Mouse (Mus musculus) hindbrain, embryonic 14.5 days (tissue): ENCODE measurements around the gene Fam227a. TPM values are rescaled to one million over a fixed set of nuclear protein-coding genes. Genes with fewer than 3 reads are reported as not detected.
"Not testable (repeated sequence)": the region's sequence is repeated elsewhere in the genome, so short reads cannot be mapped to it uniquely, and the experiment has no call there.

ENCODE experiments used
- ATAC-seq: fragments of 200-750 bp; cut with Nextera tagmentation; 2 replicates; pipeline ENCODE4 v1.8.0; 2017; ENCODE audit warnings: moderate number of reproducible peaks, mild to moderate bottlenecking, moderate TSS enrichment, moderate library complexity; ENCODE audit not compliant: low FRiP score
- DNase-seq: peaks from one replicate; pipeline ENCODE4 v3.0.0-alpha.2; 2015; ENCODE audit warnings: low spot score
- H3K27ac ChIP-seq: fragments of 300-500 bp; sonication (generic); 2 replicates; pipeline ENCODE4 v1.5.1; 2014; ENCODE audit warnings: mild to moderate bottlenecking, moderate library complexity
- H3K27me3 ChIP-seq: fragments of 300-500 bp; sonication (generic); 2 replicates; pipeline ENCODE4 v1.6.1; 2014; ENCODE audit warnings: mild to moderate bottlenecking, low read length, mixed read lengths; ENCODE audit not compliant: control insufficient read depth, insufficient read depth
- H3K36me3 ChIP-seq: fragments of 300-500 bp; sonication (generic); replicated peaks from 2 replicates; pipeline ENCODE4 v1.6.1; 2014; ENCODE audit not compliant: control insufficient read depth, insufficient read depth
- H3K4me1 ChIP-seq: fragments of 300-500 bp; sonication (generic); replicated peaks from 2 replicates; pipeline ENCODE4 v1.6.1; 2014; ENCODE audit warnings: antibody characterized with exemption, low read length, mixed read lengths; ENCODE audit not compliant: control insufficient read depth, insufficient read depth
- H3K4me2 ChIP-seq: fragments of 300-500 bp; sonication (generic); replicated peaks from 2 replicates; pipeline ENCODE4 v1.6.1; 2014; ENCODE audit warnings: mild to moderate bottlenecking, moderate library complexity
- H3K4me3 ChIP-seq: fragments of 300-500 bp; sonication (generic); replicated peaks from 2 replicates; pipeline ENCODE4 v1.5.1; 2014; ENCODE audit warnings: mild to moderate bottlenecking, low read length
- H3K9ac ChIP-seq: fragments of 300-500 bp; sonication (generic); 2 replicates; pipeline ENCODE4 v1.6.1; 2014
- H3K9me3 ChIP-seq: fragments of 300-500 bp; sonication (generic); 2 replicates; pipeline ENCODE4 v1.6.1; 2016; ENCODE audit warnings: low read length; ENCODE audit not compliant: control insufficient read depth
- WGBS: fragments of 180-500 bp; shearing (Covaris S2); extraction: QIAGEN DNeasy Blood & Tissue Kit; methylation state at CpG from one replicate; pipeline ENCODE4 v1.1.7; 2014; 5-methylcytosine and 5-hydroxymethylcytosine counted together
- polyA plus RNA-seq: library from polyadenylated mRNA; unstranded; fragments of >200 nt; fragmentation: Nextera tagmentation; extraction: Ambion mirVana; gene quantifications from 2 replicates; pipeline ENCODE4 v1.2.1, GENCODE M21; 2014

Gene Fam227a
- polyA plus RNA-seq, 1 experiment from 2014 or later, result 7.6 TPM

- no peaks in the 10 kb centered on the region for H3K9me3 ChIP-seq
- peak overlapping the region; percentile 91 for H3K4me3 ChIP-seq
- H3K27ac ChIP-seq, result no peak overlapping the region
- H3K4me1 ChIP-seq, result peaks cover 50% of the 10 kb centered on the region
- peak overlapping the region; percentile 94 for H3K4me2 ChIP-seq
- 17% methylated on average over 15 of the region's 15 CpGs for WGBS
- H3K9ac ChIP-seq, result peak overlapping the region; percentile 94
- H3K36me3 ChIP-seq, result no peaks in the 10 kb centered on the region
- ATAC-seq, result no peak
- no peaks in the 10 kb centered on the region for H3K27me3 ChIP-seq
- no peak for DNase-seq
These were observed 27.5 kb upstream of the Fam227a start for GRCm38 (mm10) chr15:79686046-79686869.

GRCm38 (mm10) chr15:79685141-79685641 is 26.4 kb upstream of the Fam227a start:
- ATAC-seq (no peak), DNase-seq (no peak)
- Histone ChIP-seq H3K9me3 (no peaks in the 10 kb centered on the region), H3K9ac (peak overlapping the region; percentile 94), H3K27me3 (no peaks in the 10 kb centered on the region), H3K4me1 (peaks cover 50% of the 10 kb centered on the region), H3K36me3 (no peaks in the 10 kb centered on the region), H3K27ac (no peak overlapping the region), H3K4me3 (peak overlapping the region; percentile 91), H3K4me2 (peak overlapping the region; percentile 94)
- WGBS, result 52% methylated on average over 6 of the region's 6 CpGs

GRCm38 (mm10) chr15:79684616-79685015 is 25.9 kb upstream of the Fam227a start:
- Histone ChIP-seq H3K27ac (no peak overlapping the region), H3K27me3 (no peaks in the 10 kb centered on the region), H3K4me3 (peak overlapping the region; percentile 91), H3K9me3 (no peaks in the 10 kb centered on the region), H3K4me1 (peaks cover 50% of the 10 kb centered on the region), H3K9ac (peak overlapping the region; percentile 94), H3K4me2 (peak overlapping the region; percentile 94), H3K36me3 (no peaks in the 10 kb centered on the region)
- 83% methylated on average over 6 of the region's 6 CpGs for WGBS
- DNase-seq (no peak), ATAC-seq (no peak)

DNA sequence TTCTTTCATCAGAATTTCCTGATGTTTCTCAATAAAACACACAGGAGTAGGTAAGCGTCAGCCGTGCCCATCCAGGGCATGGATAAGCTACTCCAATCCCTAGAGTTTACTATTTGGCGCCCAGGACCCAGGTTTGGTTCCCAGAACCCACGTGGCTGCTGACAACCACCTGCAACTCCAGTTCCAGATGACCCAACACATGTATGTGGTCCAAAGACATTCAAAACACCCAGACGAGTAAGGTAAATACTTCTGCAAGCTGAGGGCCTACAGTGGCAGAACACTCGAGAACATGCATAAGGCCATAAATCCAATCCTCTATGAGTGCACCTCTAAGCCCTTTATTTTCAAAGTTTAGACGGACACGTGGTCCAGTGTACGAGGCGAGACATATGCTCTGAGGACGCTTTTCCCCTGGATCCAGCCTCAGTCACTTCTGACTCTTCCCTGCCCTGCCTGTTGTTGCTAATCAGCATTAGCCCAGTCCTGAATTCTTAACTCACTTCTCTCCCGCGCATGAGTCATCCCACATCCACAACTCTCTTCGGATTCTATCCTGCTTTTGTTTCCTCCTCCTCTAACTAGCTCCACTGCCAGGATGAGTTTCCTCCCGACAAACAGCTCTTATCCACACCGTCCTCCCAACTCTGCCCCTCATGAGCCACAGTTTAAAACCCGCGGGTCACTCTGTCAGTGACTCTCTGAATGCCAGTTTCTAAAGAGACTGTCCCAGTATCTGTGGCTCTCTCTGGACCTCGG is 25.1 kb upstream of the Fam227a start:
- DNase-seq, result no peak
- peaks cover 50% of the 10 kb centered on the region for H3K4me1 ChIP-seq
- 79% methylated on average over 19 of the region's 19 CpGs for WGBS
- no peak for ATAC-seq
- H3K9ac ChIP-seq, result peak overlapping the region; percentile 94; the same call in 1 of the 2 replicates
- H3K4me3 ChIP-seq, result peak overlapping the region; percentile 91; the same call in 1 of the 2 replicates
- no peaks in the 10 kb centered on the region for H3K36me3 ChIP-seq
- H3K27me3 ChIP-seq, result no peaks in the 10 kb centered on the region
- H3K4me2 ChIP-seq, result peak overlapping the region; percentile 94
- H3K27ac ChIP-seq, result no peak overlapping the region
- H3K9me3 ChIP-seq, result no peaks in the 10 kb centered on the region

GRCm38 (mm10) chr15:79683146-79683545 is 24.4 kb upstream of the Fam227a start:
- H3K4me2 ChIP-seq, result 0 out of 2 replicates have a peak overlapping the region, but pooled peaks have one; percentile 94
- peaks cover 45% of the 10 kb centered on the region for H3K4me1 ChIP-seq
- no peak for ATAC-seq
- H3K27me3 ChIP-seq, result no peaks in the 10 kb centered on the region
- H3K9ac ChIP-seq, result no peak overlapping the region
- no peaks in the 10 kb centered on the region for H3K9me3 ChIP-seq
- WGBS, result 94% methylated on average over 6 of the region's 6 CpGs
- DNase-seq, result no peak
- no peak overlapping the region for H3K4me3 ChIP-seq
- no peak overlapping the region for H3K27ac ChIP-seq
- H3K36me3 ChIP-seq, result no peaks in the 10 kb centered on the region

DNA sequence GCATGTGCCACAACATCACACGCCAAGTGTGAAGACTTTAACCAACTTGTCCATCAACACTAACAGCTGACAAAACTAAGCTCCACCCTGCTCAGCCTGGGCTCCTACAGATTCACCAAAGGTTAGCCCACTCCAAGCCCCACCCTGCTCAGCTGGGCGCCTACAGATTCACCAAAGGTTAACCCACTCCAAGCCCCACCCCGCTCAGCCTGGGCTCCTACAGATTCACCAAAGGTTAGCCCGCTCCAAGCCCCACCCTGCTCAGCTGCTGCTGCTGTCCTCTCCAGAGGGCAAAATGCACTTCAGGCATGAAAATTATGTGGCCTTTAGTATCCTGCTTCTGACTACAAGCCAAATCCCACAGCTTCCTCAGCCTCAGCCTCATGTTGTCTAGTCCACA is 23.2 kb upstream of the Fam227a start:
- H3K4me1 ChIP-seq, result peaks cover 45% of the 10 kb centered on the region
- peaks cover 3% of the 10 kb centered on the region; the same call in 1 of the 2 replicates for H3K36me3 ChIP-seq
- H3K9me3 ChIP-seq, result no peaks in the 10 kb centered on the region
- H3K4me2 ChIP-seq, result no peak overlapping the region
- no peak overlapping the region for H3K9ac ChIP-seq
- DNase-seq (no peak), ATAC-seq (no peak)
- H3K27me3 ChIP-seq, result no peaks in the 10 kb centered on the region
- H3K4me3 ChIP-seq, result no peak overlapping the region
- WGBS, result 83% methylated on average over 4 of the region's 4 CpGs
- no peak overlapping the region for H3K27ac ChIP-seq

DNA sequence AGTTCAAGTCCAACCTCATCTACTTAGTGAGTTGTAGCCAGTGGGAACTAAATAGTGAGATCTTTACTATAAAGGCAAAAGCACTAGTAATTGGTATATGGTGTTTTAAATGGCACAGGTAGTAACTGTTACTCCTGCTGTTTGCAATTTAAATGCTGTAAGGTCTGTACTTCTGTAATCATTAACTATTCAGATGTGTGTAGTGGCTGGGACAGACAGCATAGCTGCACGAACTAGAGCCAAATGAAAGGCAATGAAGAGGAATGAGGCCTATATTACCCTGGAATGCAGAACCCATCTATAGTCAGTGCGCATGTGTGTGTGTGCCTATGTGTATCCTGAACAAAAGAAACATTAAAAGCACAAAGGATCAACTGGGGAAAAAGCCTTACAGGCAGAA is 19.2 kb upstream of the Fam227a start:
- H3K4me3 ChIP-seq, result no peak overlapping the region
- no peak overlapping the region for H3K9ac ChIP-seq
- peaks cover 9% of the 10 kb centered on the region; the same call in 1 of the 2 replicates for H3K4me1 ChIP-seq
- no peaks in the 10 kb centered on the region for H3K27me3 ChIP-seq
- no peak overlapping the region for H3K27ac ChIP-seq
- no peak overlapping the region for H3K4me2 ChIP-seq
- WGBS, result 87% methylated on average over 2 of the region's 2 CpGs
- ATAC-seq (no peak), DNase-seq (no peak)
- no peaks in the 10 kb centered on the region for H3K9me3 ChIP-seq
- peaks cover 43% of the 10 kb centered on the region for H3K36me3 ChIP-seq

DNA sequence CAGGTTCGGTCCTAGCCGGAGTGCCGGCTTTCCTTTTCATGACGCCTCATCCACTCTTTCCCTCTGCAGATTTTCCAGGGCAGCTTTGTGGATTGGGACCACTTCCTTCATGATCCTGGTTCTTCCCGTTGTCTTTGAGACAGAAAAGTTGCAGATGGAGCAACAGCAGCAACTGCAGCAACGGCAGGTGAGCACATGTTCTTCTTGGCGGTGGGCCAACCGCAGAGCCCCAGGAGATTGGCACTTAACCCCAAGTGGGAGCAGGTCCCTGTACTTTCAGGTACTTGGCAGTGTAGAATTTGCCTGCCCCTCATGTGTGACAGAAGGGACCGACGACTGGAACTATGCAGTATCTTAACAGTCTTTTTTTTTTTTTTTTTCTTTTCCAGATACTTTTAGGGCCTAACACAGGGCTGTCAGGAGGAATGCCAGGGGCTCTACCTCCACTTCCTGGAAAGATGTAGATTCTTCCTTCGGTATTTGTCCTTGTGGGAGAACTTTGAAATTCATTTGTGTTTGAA is 13.1 kb upstream of the Fam227a start:
- not testable (repeated sequence) for H3K27ac ChIP-seq, H3K9me3 ChIP-seq, ATAC-seq, H3K4me1 ChIP-seq, H3K9ac ChIP-seq, H3K27me3 ChIP-seq, DNase-seq
- Histone ChIP-seq H3K4me3 (peak overlapping the region; percentile 93), H3K36me3 (peaks cover 59% of the 10 kb centered on the region), H3K4me2 (peak overlapping the region; percentile 79)
- WGBS, result 86% methylated on average over 11 of the region's 11 CpGs

DNA sequence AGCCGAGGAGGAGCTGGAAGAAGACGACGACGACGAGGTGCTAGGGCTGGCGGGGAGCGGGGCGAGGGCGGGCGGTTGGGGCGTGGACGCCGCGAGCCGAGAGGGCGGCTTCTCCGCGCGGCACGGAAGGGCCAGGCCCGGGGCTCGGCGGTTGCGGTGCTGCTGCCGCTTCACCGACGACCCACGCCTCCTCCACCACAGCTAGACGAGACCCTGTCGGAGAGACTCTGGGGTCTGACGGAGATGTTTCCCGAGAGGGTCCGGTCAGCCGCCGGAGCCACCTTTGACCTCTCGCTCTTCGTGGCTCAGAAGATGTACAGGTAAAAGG is 12.2 kb upstream of the Fam227a start:
- H3K27me3 ChIP-seq, result no peaks in the 10 kb centered on the region
- no peak overlapping the region for H3K27ac ChIP-seq
- ATAC-seq, result peak; percentile 60
- peak overlapping the region; percentile 79 for H3K4me2 ChIP-seq
- H3K36me3 ChIP-seq, result peaks cover 59% of the 10 kb centered on the region
- no peak for DNase-seq
- H3K4me3 ChIP-seq, result peak overlapping the region; percentile 93
- peaks cover 4% of the 10 kb centered on the region; the same call in 1 of the 2 replicates for H3K4me1 ChIP-seq
- no peaks in the 10 kb centered on the region for H3K9me3 ChIP-seq
- under 1% methylated on average over 37 of the region's 37 CpGs for WGBS
- H3K9ac ChIP-seq, result peak overlapping the region; percentile 88
